Mouse (Mus musculus): ENCODE measurements around the gene Gm6169. TPM values are rescaled to one million over a fixed set of nuclear protein-coding genes. Genes with fewer than 3 reads are reported as not detected.
"Not testable (repeated sequence)": the region's sequence is repeated elsewhere in the genome, so short reads cannot be mapped to it uniquely, and the experiment has no call there.

Gm6169 gene
- polyA plus RNA-seq, 1 experiment: 6.3 TPM

DNA sequence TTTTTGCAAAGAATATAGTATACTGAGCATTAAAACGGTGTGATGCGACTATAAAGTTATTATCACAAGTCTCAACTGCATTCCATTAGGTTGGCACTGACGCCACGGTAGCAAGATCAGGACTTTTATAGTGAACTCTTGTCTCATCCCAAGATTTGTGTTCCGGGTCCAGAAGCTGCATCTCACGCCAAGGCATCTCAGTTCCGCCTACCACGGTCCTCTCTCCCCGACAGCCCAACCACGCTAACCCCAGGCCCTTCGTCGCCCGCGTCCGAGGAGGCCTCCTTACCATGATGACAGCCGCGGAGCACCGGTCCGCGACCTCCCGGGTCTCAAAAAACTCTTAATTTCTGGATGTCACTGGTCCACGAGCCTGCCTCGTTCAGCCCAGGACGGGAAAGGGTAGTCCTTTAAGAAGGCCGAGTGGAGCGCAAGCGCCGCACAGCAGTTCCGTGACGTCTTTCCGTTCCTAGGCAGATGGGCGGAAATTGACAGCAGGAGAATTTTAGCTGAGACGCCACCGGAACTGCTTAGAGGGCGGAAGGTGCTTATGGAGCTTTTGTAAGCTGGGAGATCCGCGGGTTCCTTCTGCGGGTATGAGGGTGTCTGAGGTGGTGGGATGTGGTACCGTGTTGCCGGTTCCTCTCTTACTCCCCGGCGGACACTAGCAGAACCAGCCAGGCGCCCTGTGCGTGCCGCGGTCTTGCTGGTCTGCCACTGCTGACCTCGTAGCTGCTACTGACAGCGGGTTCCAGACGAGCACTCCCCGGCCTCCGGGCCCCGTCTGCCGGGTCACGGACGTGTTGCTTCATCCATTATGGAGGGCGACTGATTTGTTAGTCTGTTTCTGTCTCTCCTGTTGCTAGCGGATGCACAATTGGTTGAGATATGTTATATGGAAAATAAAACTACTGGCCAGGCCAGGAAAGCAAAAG, 38.7 kb upstream of the Gm6169 start, which contains the start of the genes Gfm2 and Nsa2:
Gene Gfm2 (plus strand): TSS at position 472 of the 935 bp plus-strand sequence.
Gene Nsa2 (minus strand): TSS at position 472 of the 935 bp plus-strand sequence.
- peaks cover 20% of the 10 kb centered on the region for H3K79me2 ChIP-seq (ENCODE audit: control insufficient read depth, insufficient read depth)
- peak; percentile 63 for TF ChIP-seq POLR2A (IDR thresholded peaks at IDR 0.05; ENCODE audit: insufficient read length, low read depth)
- TF ChIP-seq MYOG (IDR thresholded peaks at IDR 0.05; ENCODE audit: control insufficient read depth in 1 of 3, insufficient read depth in 1 of 3, insufficient read length in 2 of 3, low read depth in 2 of 3): peak in 1 of 3 experiments; percentile 25
- TF ChIP-seq REST (IDR thresholded peaks at IDR 0.05; ENCODE audit: insufficient read depth, insufficient read length): no peak
- peak; percentile 24 for TF ChIP-seq POLR2AphosphoS2 (IDR thresholded peaks at IDR 0.05; ENCODE audit: insufficient read length, low read depth)
- no peak for TF ChIP-seq SRF (IDR thresholded peaks at IDR 0.05; ENCODE audit: control insufficient read depth, insufficient read length, low read depth)
- peaks cover 27% of the 10 kb centered on the region for H3K36me3 ChIP-seq (ENCODE audit: control insufficient read depth, insufficient read depth)
- H3K4me3 ChIP-seq: peak within 1 kb of the TSS; percentile 92
- H3K4me2 ChIP-seq (ENCODE audit: low read depth): peak within 1 kb of the TSS; percentile 77
- H3K27me3 ChIP-seq (ENCODE audit: control insufficient read depth, insufficient read depth, insufficient read length): no peaks in the 10 kb centered on the region
- H3ac ChIP-seq (ENCODE audit: control insufficient read depth, insufficient read length): peak within 1 kb of the TSS; percentile 15

DNA sequence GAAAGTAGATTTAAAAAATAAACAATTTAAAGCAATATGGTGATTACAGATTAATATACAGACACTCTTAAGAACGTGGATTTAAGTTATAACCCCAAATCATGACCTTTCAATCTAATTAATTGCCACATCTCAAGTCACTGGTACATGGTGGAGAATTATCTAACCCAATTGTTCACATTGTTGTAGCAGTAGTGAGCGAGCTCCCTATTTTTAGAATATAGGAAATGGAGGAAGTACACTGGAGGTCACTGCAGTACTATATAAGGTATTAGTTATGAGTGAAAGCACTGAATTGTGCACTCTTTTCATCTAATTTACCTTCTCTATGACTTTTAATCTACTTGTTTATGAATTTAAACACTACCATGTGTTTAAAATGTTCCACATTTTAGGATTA, 31.4 kb upstream of the Gm6169 start:
- H3K4me2 ChIP-seq (ENCODE audit: low read depth); H3ac ChIP-seq (ENCODE audit: control insufficient read depth, insufficient read length); H3K4me3 ChIP-seq; H3K79me2 ChIP-seq (ENCODE audit: control insufficient read depth, insufficient read depth); H3K27me3 ChIP-seq (ENCODE audit: control insufficient read depth, insufficient read depth, insufficient read length): not testable (repeated sequence)
- H3K36me3 ChIP-seq (ENCODE audit: control insufficient read depth, insufficient read depth): peaks cover 29% of the 10 kb centered on the region

DNA sequence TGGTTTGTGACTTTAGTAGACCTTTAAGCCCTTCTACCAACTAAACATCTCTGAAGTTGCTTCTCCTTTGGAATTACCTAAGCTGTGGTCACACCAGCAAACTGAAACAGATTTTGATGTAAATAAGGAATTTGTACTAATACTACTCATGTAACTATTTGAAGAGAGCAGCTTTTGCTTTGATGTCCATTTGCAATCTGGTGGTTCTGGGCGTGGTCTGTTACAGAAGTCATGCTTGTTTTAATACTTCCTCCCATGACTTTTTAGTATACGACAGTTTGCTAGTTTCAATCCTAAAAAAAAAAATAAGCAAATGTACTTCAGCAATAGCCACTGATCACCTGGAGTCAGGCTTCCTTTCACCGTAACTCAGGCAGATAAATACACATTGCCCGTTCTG, 30.6 kb upstream of the Gm6169 start:
- peaks cover 26% of the 10 kb centered on the region for H3K36me3 ChIP-seq (ENCODE audit: control insufficient read depth, insufficient read depth)
- not testable (repeated sequence) for H3K4me2 ChIP-seq (ENCODE audit: low read depth); H3K27me3 ChIP-seq (ENCODE audit: control insufficient read depth, insufficient read depth, insufficient read length); H3K79me2 ChIP-seq (ENCODE audit: control insufficient read depth, insufficient read depth); H3ac ChIP-seq (ENCODE audit: control insufficient read depth, insufficient read length); H3K4me3 ChIP-seq

DNA sequence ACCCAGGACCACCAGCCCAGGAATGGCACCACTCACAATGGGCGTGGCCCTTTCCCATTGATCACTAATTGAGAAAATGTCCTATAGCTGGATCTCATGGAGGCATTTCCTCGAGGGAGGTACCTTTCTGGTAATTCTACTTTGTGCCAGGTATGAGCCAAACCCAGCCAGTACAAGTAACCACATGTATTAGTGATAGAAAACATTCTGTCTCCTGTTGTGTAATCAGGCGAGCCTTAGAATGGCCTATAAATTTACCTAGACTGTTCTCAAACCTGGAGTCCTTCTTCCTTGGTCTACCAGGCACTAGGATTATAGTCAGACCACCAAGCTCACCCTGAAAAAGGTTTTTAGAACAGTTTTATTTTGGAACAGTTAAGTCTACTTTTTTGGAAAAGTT, 22.3 kb upstream of the Gm6169 start:
- Histone ChIP-seq H3K36me3 (ENCODE audit: control insufficient read depth, insufficient read depth) (no peaks in the 10 kb centered on the region), H3ac (ENCODE audit: control insufficient read depth, insufficient read length) (no peak overlapping the region), H3K79me2 (ENCODE audit: control insufficient read depth, insufficient read depth) (no peaks in the 10 kb centered on the region), H3K27me3 (ENCODE audit: control insufficient read depth, insufficient read depth, insufficient read length) (peaks cover 9% of the 10 kb centered on the region), H3K4me3 (no peak overlapping the region), H3K4me2 (ENCODE audit: low read depth) (no peak overlapping the region)
- TF ChIP-seq MYOD1 (IDR thresholded peaks at IDR 0.05; ENCODE audit: control insufficient read depth in 1 of 3, insufficient read length in 2 of 3, low read depth in 2 of 3): no peak
- TF ChIP-seq TCF12 (IDR thresholded peaks at IDR 0.05; ENCODE audit: insufficient read depth, poor library complexity, severe bottlenecking): no peak
- no peak for TF ChIP-seq MAX (IDR thresholded peaks at IDR 0.05; ENCODE audit: low read depth)
- no peak for TF ChIP-seq E2F4 (IDR thresholded peaks at IDR 0.05; ENCODE audit: insufficient read depth)
- no peak for TF ChIP-seq USF1 (IDR thresholded peaks at IDR 0.05; ENCODE audit: low read depth)
- no peak for TF ChIP-seq POLR2AphosphoS2 (IDR thresholded peaks at IDR 0.05; ENCODE audit: insufficient read length, low read depth)
- no peak for TF ChIP-seq MYOG (IDR thresholded peaks at IDR 0.05; ENCODE audit: control insufficient read depth in 1 of 3, insufficient read depth in 1 of 3, insufficient read length in 2 of 3, low read depth in 2 of 3)
- TF ChIP-seq POLR2A (IDR thresholded peaks at IDR 0.05; ENCODE audit: insufficient read length, low read depth): no peak
- TF ChIP-seq TCF3 (IDR thresholded peaks at IDR 0.05; ENCODE audit: insufficient read length, low read depth): no peak
- no peak for TF ChIP-seq REST (IDR thresholded peaks at IDR 0.05; ENCODE audit: insufficient read depth, insufficient read length)
- no peak for TF ChIP-seq SRF (IDR thresholded peaks at IDR 0.05; ENCODE audit: control insufficient read depth, insufficient read length, low read depth)
- TF ChIP-seq CEBPB (IDR thresholded peaks at IDR 0.05; ENCODE audit: insufficient read depth, poor library complexity, severe bottlenecking): no peak

DNA sequence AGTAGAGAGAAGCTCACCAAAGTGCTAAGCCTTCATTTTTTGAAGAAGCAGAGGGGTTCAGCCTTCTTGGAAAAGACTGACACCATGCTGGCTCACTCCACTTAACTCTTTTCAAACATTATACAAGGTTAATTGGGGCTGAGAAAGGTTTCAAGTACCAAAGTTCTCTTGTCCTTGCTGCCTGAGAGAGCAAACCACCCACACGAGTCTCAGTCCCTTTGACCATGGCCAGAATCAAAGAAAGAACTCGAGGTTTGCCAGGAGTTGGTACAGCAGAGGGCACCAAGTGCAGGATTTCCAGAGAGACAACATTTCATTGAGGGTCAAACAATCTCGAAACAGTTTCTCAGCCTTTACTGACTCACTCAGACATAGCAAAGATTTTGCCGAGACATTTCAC, 10.0 kb upstream of the Gm6169 start:
- Histone ChIP-seq H3K27me3 (ENCODE audit: control insufficient read depth, insufficient read depth, insufficient read length) (peaks cover 5% of the 10 kb centered on the region), H3K36me3 (ENCODE audit: control insufficient read depth, insufficient read depth) (no peaks in the 10 kb centered on the region), H3K79me2 (ENCODE audit: control insufficient read depth, insufficient read depth) (no peaks in the 10 kb centered on the region), H3K4me2 (ENCODE audit: low read depth) (no peak overlapping the region), H3ac (ENCODE audit: control insufficient read depth, insufficient read length) (no peak overlapping the region), H3K4me3 (no peak overlapping the region)
- TF ChIP-seq CEBPB (IDR thresholded peaks at IDR 0.05; ENCODE audit: insufficient read depth, poor library complexity, severe bottlenecking): no peak

DNA sequence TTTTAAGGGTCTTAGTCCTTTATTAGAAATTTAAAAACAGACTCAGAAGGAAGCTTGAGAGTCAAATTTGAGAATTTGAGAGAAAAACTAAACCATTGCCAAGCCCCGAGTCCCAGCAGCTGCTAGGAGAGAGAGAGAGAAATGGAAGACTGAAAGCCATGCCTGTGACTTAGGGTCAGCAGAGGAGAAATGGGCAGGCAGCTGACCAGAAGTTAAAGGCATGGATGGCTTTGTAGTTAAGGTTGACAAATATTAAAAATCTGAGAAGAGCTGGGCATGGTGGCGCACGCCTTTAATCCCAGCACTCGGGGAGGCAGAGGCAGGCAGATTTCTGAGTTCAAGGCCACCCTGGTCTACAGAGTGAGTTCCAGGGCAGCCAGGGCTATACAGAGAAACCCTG, 8.7 kb upstream of the Gm6169 start:
- H3ac ChIP-seq (ENCODE audit: control insufficient read depth, insufficient read length); H3K79me2 ChIP-seq (ENCODE audit: control insufficient read depth, insufficient read depth); H3K4me3 ChIP-seq; H3K4me2 ChIP-seq (ENCODE audit: low read depth); H3K27me3 ChIP-seq (ENCODE audit: control insufficient read depth, insufficient read depth, insufficient read length); H3K36me3 ChIP-seq (ENCODE audit: control insufficient read depth, insufficient read depth): not testable (repeated sequence)
